Mouse (Mus musculus): ENCODE results near the gene Zc3h12c. TPM values are rescaled to one million over a fixed set of nuclear protein-coding genes. Genes with fewer than 3 reads are reported as not detected.
"Not testable (repeated sequence)": the region's sequence is repeated elsewhere in the genome, so short reads cannot be mapped to it uniquely, and the experiment has no call there.

The Zc3h12c gene
- total RNA-seq, 4 experiments from 2014 or later, result 10.6 to 14.2 (median 11.4) TPM

DNA sequence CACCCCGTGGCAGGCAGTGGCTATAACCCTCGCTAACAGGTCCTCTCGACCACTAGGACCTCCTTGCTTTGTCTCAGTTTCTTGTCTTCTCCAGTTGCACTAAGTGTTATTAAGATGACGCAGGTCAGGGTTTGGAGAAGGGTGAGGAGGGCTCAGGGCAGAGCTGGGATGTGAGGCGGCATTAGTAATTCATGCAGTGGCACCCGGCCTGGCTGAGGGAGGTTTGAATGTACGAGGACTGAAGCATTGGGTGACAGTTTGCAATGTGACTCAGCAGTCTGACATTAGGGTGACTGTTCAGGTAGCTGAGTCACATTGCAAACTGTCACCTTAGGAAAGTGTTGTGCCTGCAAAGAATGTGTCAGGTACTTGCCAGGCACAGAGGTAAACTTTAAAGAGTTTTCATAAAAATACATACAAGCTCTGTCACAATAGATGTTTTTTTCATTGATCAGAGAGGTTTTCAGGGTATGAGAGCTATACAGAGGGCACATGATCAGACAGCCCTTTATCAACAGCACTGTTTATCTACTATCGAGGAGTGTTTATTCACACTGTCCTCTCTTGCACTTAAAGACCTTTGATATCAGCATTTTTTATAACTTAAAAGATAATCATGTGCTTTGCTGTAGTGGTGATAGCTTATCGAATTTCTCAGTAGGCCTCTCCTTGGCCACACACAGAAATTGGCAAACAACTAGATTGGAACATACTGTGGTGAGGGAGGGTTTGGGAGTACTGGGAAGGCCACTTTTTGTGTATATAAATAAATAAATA is 64.7 kb downstream of the Zc3h12c start:
- no peak for DNase-seq (ENCODE audit: low spot score in 2 of 2)

GRCm38 (mm10) chr9:52102060-52102844 is 66.1 kb downstream of the Zc3h12c start:
- no peak for DNase-seq (ENCODE audit: low spot score in 2 of 2)

DNA sequence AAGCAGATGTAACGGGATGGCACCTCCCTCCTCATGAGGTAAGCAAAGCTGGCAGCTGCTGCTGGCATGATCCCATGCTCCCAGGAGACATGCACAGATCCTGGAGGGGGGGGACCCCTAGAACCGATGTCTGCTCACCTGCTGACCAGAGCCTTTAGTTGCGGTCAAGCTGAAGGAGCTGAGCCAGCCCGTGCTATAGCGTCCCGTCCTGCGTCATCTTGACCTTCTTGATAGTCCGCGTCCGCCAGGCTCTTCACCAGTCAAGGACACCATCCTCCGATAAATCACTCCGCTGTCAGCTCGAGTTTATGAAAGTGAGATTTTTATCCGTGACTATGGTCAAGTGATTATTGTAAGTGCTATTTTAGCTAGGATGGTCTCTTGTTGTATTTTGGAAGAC is 67.9 kb downstream of the Zc3h12c start:
- DNase-seq (ENCODE audit: low spot score in 2 of 2), result no peak

DNA sequence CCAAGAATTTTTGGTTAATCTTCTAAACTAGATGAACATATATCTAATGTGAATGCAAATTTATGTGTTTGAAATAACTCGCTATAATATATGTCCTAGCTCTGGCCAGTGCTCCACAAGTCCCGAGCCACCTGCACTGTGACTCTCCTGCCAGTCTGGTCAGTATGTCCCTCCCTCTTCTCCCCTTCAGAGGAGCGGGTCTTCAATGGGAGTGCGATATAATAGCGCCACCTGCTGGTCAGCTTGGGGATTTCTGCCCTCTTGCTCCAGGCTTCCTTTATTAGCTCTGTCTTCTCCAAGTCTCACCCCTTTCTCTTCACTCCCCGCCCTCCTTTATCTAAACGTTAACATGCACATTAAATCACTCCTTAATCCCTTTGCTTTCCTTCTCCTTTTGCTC is 69.8 kb downstream of the Zc3h12c start:
- DNase-seq (ENCODE audit: low spot score in 2 of 2), result peak; percentile 51 to 82

DNA sequence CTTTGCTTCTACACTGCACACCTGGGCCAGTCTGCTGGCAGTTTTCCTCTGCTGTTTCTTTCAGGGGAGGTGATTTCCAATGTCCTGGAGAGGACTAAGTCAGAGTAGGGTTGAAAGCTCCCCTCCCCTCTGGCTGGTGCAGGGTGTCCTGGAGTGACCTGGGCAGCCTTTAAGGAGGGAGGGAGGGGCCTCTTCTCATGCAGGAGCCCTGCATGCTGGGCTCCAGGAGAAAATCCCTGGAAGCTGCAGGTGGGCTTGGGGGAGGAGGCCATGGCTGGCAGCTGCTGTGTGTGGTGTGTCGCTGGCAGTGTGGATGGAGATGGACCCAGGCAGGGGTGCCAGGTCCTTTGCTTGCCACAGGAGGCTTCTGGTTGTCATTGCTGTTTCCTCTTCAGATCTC is 71.0 kb downstream of the Zc3h12c start:
- DNase-seq (ENCODE audit: low spot score in 2 of 2), result no peak

- DNase-seq (ENCODE audit: low spot score in 2 of 2), result no peak
Measured at GRCm38 (mm10) chr9:52095666-52096065, 72.7 kb downstream of the Zc3h12c start.

- DNase-seq (ENCODE audit: low spot score in 2 of 2), result no peak
Measured at GRCm38 (mm10) chr9:52094471-52094980, 73.8 kb downstream of the Zc3h12c start.

GRCm38 (mm10) chr9:52094016-52094415 is 74.4 kb downstream of the Zc3h12c start:
- no peak for DNase-seq (ENCODE audit: low spot score in 2 of 2)

DNA sequence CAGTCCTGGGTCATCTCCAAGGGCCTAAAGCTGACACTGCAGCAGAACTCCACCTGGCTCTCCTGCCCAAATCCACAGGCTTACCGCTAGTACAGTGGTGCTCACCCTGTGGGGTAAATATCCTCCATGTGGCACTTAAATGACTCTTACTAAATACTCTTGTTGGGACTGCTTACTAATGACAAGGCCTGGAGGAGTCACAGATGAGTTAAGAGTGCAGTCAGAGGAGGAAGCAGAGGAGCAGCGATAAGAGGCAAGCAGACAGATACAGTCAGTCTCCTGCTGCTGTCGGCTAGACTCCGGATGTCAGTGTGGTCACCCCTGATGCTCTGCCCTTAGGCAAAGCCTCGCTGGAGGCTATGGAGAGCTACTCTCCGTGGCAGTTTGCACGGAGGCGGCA is 75.3 kb downstream of the Zc3h12c start:
- DNase-seq (ENCODE audit: low spot score in 2 of 2), result no peak

GRCm38 (mm10) chr9:52092311-52092710 is 76.1 kb downstream of the Zc3h12c start:
- DNase-seq (ENCODE audit: low spot score in 2 of 2), result no peak

- no peak for DNase-seq (ENCODE audit: low spot score in 2 of 2)
Measured at GRCm38 (mm10) chr9:52091752-52092151, 76.6 kb downstream of the Zc3h12c start.

GRCm38 (mm10) chr9:52082414-52082813 is 86.0 kb downstream of the Zc3h12c start:
- no peak for DNase-seq (ENCODE audit: low spot score in 2 of 2)

GRCm38 (mm10) chr9:52081979-52082378 is 86.4 kb downstream of the Zc3h12c start:
- DNase-seq (ENCODE audit: low spot score in 2 of 2), result no peak

DNA sequence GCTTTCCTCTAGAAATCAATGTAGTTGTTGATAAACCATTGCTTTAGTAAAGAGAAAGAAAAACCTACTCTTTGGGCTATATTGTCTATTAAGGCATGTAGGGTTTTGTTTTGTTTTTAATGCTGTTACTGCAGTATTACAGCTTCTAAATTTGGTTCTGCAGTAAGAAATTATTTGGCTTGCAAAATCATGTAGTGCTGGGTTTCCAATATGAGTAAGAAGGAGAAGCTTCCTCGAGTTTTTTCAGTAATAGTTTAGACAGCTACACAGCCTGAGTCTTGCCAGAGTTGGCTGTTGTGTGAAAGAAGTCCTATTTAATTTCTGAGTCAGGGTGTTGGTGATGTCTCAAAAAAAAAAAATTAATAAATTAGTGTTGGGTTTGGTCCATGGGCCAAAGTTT is 90.7 kb downstream of the Zc3h12c start:
- no peak for DNase-seq (ENCODE audit: low spot score in 2 of 2)

DNA sequence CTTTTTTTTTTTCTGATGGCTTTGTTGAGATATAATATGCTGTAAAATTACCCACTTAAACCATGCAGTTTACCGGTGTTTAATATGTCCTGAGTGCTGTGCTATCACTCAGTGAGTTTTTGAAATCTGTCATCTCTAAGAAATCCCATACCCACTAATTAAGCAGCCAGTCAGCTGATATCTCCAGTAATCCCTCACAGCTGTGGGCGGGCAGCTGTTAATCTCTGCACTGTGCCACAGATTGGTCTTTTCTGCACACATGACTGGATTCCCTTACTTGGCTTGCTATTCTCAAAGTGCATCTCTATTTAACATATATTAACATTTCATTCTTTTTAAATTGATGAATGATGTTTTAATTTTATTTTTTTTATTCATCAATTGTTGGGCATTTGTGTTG is 92.3 kb downstream of the Zc3h12c start:
- no peak for DNase-seq (ENCODE audit: low spot score in 2 of 2)

DNA sequence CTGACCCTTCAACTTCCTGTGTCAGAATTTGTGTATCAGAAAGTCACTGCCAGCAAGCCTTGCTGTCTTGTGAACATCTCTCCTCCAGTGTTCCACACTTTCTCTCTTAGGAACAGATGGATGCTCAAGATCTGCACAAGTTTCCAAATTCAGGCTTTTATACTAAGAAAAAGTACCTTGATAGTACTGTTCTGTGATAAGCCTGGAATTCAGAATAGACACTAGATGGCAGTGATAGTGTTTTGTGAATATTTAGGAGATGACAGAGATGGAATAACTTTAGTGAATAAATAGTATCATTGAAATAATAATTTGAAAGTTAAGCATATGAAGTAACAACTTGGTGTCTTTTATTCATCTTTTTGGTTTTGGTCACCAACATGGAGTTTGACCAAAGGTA is 96.2 kb downstream of the Zc3h12c start:
- no peak for DNase-seq (ENCODE audit: low spot score in 2 of 2)

DNA sequence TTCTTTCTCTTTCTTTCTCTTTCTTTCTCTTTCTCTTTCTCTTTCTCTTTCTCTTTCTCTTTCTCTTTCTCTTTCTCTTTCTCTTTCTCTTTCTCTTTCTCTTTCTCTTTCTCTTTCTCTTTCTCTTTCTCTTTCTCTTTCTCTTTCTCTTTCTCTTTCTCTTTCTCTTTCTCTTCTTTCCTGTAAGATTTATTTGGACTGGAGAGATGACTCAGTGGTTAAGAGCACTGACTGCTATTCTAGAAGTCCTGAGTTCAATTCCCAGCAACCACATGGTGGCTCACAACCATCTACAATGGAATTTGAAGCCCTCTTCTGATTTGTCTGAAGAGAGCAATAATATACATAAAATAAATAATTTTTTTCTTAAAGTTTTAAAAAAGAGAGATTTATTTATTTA is 97.0 kb downstream of the Zc3h12c start:
- DNase-seq (ENCODE audit: low spot score in 2 of 2), result not testable (repeated sequence)

GRCm38 (mm10) chr9:52070052-52070451 is 98.3 kb downstream of the Zc3h12c start:
- DNase-seq (ENCODE audit: low spot score in 2 of 2), result no peak

Data from layer of hippocampus, adult 8-10 months (tissue).